Mouse (Mus musculus) thymus, postnatal 4 days (tissue): Measurements from ENCODE around the gene Fstl1.

ENCODE experiments used
- DNase-seq: peaks from one replicate; pipeline ENCODE4 v3.0.0; 2021

The Fstl1 gene

GRCm38 (mm10) chr16:37869470-37870231, 93.0 kb downstream of the Fstl1 start:
- DNase-seq: no peak

DNA sequence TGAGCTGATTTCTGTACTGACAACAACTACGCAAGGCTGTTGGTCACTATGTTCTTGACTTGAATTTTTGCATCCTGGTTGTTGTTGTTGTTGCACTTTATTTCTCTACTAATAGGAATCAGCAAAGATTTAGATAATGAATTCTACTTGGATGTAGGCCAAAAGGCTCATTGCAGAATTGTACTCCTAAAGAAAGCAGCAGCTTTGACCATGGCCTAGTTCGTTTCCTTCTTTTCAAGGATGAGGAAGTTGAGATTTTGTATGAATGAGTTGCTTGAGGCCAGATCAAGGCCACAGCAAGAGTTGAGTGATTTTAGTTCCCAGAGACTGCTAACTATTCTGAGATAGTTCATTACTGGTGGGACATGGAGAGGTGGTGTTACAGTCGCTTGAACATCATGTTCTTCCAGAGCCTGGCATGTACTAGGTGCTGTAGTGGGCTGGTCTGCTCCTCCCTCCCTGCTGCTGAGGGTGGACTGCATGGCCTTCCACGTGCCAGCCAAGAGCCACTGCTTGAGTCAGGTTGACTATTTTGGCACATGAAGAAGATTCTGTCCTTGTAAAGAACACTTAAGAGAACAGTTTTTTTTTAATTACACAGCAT, 94.5 kb downstream of the Fstl1 start:
- DNase-seq: no peak

DNA sequence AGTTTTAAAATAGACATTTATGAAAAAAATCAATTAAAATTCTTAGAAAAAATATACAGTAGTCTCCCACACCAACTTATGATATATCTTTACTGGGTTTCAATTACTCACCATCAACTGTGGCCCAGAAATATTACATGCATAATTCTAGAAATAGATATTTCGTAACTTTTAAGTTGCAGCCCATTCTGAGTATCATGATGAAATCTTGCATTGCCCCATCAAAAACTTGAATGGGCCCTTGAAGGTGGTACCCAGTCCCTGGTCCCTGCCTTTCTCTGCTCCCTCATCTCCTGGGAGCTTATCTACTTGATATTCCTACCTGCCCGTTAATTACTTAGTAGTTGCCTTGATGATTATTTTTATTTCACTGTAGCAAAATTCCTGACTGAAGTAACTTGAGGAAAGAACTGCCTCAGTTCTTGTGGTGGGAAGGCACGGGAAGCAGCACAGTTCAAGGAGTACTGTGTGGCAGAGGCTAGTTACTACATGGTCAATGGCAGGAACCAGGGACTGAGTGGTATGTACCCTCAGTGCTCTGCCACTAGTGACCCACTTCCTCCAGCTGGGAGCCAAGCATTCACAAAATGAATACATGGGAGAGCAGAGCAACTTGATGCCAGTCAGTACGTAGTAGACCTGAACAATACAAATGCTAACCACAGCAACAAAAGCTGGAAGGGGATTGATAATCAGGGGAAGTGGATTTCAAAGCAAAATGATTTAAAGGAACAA, 98.0 kb downstream of the Fstl1 start:
- DNase-seq: no peak

- no peak for DNase-seq
Measured at GRCm38 (mm10) chr16:37877406-37877805, 100.7 kb downstream of the Fstl1 start.

GRCm38 (mm10) chr16:37878951-37879505, 102.4 kb downstream of the Fstl1 start:
- no peak for DNase-seq

- no peak for DNase-seq
Measured at GRCm38 (mm10) chr16:37879750-37880419, 103.2 kb downstream of the Fstl1 start.

DNA sequence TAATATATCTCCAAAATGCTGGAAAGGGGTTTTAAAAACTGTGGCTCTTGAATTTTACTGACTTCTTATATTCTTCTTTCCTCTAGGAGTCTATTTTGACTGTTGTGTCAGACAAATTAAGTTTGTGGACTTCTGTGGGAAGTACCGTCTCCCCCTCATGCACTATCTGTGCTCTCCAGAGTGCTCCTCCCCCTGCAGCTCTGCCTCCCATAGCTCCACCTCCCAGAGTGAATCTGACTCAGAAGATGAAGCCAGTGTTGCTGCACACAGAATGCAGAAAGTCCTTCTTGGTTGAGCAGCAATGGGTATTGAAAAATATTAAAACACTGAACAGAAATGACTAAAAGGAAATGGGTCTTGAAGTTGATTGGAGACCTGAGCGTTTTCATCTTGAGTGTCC, 104.5 kb downstream of the Fstl1 start:
- no peak for DNase-seq
